Mouse (Mus musculus) adrenal gland, adult 8-10 months (tissue): ENCODE data around the gene Hoxa1. TPM values are rescaled to one million over a fixed set of nuclear protein-coding genes. Genes with fewer than 3 reads are reported as not detected.

Experiments
- DNase-seq: peaks from one replicate; pipeline ENCODE4 v3.0.0; 2022
- total RNA-seq, 4 experiments: library from RNA; stranded (reverse); gene quantifications; 2 replicates each; pipeline ENCODE4 v1.2.4; 2022

Gene Hoxa1
- total RNA-seq, 4 experiments from 2014 or later = 0.23 to 1.1 (median 0.83) TPM

- DNase-seq = no peak
These were observed 12.2 kb upstream of the Hoxa1 start for GRCm38 (mm10) chr6:52170166-52170897.

- no peak for DNase-seq
These were observed 11.5 kb upstream of the Hoxa1 start for GRCm38 (mm10) chr6:52169499-52170165.

DNA sequence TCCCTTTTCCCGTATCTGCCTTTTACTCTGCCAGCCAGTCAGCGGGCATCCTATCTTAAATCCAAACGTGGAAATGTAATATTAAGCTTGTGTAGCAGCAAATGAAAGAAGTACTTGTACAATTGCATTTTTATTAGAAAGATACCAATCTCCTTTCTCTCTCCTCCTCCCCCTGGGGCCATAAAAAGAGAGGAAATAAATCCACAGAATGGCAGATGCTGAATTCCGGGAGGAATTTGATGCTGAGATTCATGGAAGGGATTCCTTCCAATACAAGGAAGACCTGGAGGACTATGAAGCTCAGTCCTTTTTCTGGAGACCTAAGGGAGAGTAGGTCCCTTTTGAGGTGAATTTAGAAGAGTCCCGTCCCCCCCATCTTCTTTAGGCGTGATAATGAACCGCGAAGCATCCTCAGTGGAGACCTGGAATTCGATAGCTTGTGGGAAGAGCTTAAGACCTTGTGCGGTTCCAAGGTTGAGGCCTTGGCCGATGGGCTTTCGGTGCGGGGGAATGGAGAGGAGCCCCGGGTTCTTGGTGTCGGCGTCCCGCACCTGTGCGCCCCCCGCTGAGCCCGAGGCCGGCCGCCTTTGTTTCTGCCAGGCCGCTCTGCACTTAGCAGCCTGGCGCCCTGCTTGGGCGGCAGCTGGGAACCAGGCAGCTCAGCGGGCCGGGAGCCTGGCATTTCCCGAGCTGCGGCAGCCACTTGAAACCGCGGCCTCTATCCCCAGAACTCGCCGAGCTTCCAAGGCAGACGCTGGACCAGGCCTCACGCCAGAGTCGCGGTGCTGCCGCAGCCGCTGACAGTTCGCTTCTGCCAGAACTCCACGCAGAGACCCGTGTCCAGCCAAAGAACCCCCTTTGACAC, 10.3 kb upstream of the Hoxa1 start:
- DNase-seq = no peak

- DNase-seq = no peak
These were observed 9.6 kb upstream of the Hoxa1 start for GRCm38 (mm10) chr6:52167736-52168161.

GRCm38 (mm10) chr6:52167176-52167575, 9.1 kb upstream of the Hoxa1 start:
- DNase-seq = no peak

GRCm38 (mm10) chr6:52166431-52167077, 8.4 kb upstream of the Hoxa1 start:
- DNase-seq = no peak

GRCm38 (mm10) chr6:52165441-52166370, 7.6 kb upstream of the Hoxa1 start:
- no peak for DNase-seq

GRCm38 (mm10) chr6:52164626-52165440, 6.7 kb upstream of the Hoxa1 start, which contains the start of gene Hoxa2:
Gene Hoxa2, minus strand, starts transcription at chr6:52164831.
- DNase-seq = no peak

DNA sequence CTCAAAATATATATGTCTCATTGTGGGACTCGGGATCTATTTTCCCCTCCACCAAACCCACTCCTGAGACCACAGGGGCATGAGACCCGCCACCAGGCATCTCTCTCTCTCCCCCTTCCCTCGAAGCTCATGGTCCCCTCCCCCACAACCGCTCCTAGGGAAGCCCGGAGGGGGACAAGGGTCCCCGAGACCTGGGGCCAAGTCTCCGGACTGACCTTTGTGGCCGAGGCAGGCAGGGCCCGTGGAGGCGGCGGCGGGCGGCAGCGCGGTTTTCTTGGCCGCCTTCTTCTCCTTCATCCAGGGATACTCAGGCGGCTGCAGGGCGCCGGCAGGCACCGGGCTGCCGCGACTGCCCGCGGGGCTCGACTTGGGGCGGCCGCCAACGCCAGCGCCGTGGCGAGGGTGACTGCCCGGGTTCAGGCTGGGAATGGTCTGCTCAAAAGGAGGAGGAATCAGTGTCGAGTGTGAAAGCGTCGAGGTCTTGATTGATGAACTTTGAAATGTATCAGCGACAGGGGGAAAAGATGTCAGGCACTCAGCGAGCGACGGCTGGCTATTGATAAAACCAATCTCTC, 6.0 kb upstream of the Hoxa1 start:
- DNase-seq = no peak

DNA sequence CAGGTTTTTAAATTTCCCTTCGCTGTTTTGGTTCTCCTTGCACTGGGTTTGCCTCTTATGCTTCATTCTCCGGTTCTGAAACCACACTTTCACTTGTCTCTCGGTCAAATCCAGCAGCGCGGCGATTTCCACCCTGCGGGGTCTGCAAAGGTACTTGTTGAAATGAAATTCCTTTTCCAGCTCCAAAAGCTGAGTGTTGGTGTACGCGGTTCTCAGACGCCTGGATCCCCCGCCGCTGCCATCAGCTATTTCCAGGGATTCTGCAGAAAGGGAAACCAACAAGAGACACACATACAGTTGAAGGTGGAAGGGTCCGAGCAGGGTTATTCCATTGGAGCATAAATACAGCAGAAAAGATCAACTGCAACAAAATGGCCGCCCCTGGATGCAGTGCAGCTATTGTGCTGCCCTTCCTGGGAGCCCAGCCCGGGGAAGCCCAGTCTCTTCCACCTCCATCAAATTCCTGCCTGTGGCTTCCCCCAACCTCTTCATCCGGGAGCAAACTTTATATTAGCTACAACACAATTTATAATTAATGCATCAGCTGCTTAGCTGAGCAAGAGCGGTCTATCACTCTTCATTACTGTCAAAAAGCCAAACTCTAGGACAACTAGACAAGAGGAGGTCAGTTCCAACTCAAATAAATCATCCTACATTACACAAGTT, 5.4 kb upstream of the Hoxa1 start:
- no peak for DNase-seq

DNA sequence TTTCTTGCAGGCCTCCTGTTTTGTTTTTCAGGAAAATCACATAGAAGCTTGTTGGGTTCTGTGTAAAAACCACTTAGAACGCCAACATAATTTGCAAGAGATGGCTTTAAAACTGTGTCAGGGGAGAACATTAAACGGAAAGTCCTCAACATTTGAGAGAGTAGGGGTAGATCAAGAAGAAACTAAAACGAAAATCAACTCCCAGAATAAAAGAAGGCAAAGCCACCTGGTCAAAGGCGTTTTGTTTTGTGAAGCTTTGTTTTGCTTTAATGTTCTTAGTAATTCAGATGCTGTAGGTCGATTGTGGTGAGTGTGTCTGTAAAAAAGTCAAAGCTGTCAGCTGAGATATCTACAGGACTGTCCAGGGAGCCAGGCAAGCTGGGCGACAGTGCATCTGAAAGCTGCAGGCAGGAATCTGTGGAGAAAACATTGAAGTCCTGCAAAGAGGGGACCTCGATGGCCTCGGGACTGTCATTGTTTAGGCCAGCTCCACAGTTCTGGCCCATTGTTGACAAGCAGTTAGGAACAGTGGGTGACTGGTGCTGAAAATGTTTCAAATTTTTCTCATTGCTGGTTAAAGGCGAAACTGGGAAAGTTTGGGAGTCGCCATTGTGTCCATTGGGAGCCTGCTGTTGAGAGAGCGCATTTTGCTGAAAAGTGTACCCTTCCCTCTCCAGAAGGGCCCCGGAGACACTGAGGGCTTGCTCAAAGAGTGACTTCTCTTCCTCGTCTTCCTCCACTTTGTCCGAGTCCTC, 4.7 kb upstream of the Hoxa1 start:
- DNase-seq = no peak

DNA sequence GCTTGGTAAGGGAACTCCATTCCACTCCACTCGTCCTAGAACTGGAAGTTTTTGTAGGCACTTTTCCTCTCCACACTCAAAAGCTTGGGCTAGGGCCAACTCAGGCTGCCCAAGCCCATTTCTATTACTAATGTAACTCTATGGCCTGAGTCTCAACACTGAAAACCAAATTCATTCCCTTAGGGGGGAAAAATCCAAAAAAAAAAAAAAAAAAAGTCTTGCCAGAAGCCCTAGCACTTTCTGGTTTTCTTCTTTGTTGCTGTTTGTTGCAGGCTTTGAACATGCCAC, 3.9 kb upstream of the Hoxa1 start:
- DNase-seq = no peak

DNA sequence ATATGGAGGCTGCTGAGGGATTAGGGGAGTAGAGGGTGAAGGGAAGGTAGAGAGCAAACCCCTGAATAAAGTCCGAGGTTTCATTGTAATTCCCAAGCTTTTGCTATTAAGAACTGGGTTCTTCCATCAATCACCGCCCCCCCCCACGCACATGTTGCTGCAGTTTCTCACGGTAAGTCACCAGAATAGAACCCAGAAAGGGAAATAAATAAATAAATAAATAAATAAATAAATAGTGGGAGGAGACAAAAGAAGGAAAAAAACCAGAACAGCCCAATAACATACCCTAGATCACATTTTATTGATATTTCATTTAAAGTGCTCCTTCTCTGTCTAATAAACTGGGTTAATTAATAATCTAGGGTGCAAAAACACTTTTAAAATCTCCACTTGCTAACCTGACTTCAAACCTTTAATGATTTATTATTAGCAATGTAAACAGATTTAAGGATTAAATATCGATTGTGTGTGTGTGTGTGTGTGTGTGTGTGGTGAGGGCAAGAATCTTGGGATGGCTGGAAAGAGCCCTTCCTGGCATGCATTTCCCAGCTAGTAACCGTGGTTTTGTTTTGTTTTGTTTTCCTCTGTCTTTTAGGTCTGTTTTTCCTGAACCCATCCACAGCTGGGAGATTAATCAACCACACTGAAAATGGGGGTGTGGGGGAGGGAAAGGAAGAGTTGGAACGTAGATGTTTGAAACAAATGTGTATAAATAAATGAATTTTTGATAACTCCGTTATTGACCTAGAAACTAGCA, 3.4 kb upstream of the Hoxa1 start:
- DNase-seq = no peak

GRCm38 (mm10) chr6:52160511-52161335, 2.6 kb upstream of the Hoxa1 start:
- DNase-seq = no peak

DNA sequence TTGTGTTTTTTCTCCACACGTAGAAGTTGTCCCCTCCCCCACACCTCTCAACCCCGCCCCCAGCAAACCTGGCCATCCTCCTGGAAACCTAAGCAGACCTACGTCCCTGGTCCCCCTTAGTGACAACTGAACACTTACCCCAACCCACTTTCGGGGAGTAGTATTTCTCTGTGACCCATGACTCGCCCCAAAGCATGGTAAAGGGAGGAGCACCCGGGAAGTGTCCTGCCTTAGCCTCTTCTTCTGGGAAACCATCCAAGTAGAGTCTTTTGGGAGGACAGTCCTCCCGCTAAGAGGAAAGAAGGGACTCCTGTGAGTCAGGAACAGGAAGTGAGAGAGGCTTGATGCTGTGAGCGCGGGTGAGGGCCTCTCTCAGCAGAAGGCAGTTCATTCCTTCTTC, 1.9 kb upstream of the Hoxa1 start:
- no peak for DNase-seq

DNA sequence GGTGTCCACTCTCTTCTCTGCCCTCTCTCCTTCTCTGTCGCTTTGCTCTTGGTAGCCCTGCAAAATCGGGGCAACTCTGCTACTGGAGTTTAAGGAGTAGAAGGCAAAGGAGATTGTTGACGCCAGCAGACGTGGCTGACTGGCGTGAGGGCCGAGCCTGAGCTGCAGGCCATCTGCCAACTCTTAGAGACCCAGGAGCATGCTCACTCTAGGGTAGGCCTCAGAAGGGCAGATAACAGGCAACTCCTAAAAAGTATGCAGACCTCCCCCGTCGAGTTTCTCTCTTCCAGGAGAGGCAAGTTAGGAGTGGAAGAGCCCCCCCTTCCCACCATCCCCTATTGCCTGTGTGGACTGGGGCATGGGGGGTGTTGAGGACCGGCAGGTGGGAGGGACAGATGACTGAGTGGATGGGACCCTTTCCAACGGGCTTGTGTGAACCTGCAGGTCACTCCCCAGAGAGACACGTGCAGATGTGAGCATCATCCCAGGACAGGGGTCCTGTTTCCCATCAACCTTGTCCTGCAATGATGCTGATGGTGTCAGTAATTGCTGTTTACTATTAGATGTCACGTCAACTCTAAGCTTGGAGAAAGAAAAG, 1.1 kb upstream of the Hoxa1 start:
- DNase-seq = no peak
